Mouse (Mus musculus) heart, embryonic 12.5 days (tissue): ENCODE measurements around the gene Akt1. TPM values are rescaled to one million over a fixed set of nuclear protein-coding genes. Genes with fewer than 3 reads are reported as not detected.
A peak's percentile ranks its signal among the peaks of the same experiment; 100 is the strongest.

Experiments
- ATAC-seq: fragments of 200-750 bp; cut with Nextera tagmentation; 2 replicates; pipeline ENCODE4 v1.8.0; 2017; ENCODE audit warnings: moderate TSS enrichment, moderate library complexity; ENCODE audit not compliant: insufficient number of reproducible peaks, low FRiP score
- H3K27ac ChIP-seq: fragments of 300-500 bp; sonication (generic); 2 replicates; pipeline ENCODE4 v1.5.1; 2016; ENCODE audit warnings: mild to moderate bottlenecking, moderate library complexity; ENCODE audit not compliant: poor library complexity, severe bottlenecking
- H3K27me3 ChIP-seq: fragments of 300-500 bp; sonication (generic); replicated peaks from 2 replicates; pipeline ENCODE4 v1.6.1; 2016; ENCODE audit warnings: mild to moderate bottlenecking, moderate library complexity
- H3K36me3 ChIP-seq: fragments of 300-500 bp; sonication (generic); 2 replicates; pipeline ENCODE4 v1.6.1; 2016; ENCODE audit warnings: mild to moderate bottlenecking, moderate library complexity
- H3K4me1 ChIP-seq: fragments of 300-500 bp; sonication (generic); replicated peaks from 2 replicates; pipeline ENCODE4 v1.6.1; 2016; ENCODE audit warnings: mild to moderate bottlenecking
- H3K4me2 ChIP-seq: fragments of 300-500 bp; sonication (generic); 2 replicates; pipeline ENCODE4 v1.6.1; 2016; ENCODE audit warnings: mild to moderate bottlenecking, moderate library complexity
- H3K4me3 ChIP-seq: fragments of 300-500 bp; sonication (generic); 2 replicates; pipeline ENCODE4 v1.5.1; 2016; ENCODE audit warnings: mild to moderate bottlenecking
- H3K9ac ChIP-seq: fragments of 300-500 bp; sonication (generic); 2 replicates; pipeline ENCODE4 v1.6.1; 2016; ENCODE audit warnings: mild to moderate bottlenecking, moderate library complexity
- H3K9me3 ChIP-seq: fragments of 300-500 bp; sonication (generic); replicated peaks from 2 replicates; pipeline ENCODE4 v1.6.1; 2016; ENCODE audit warnings: mild to moderate bottlenecking, moderate library complexity
- WGBS: fragments of 180-500 bp; shearing (Covaris S2); methylation state at CpG from one replicate; pipeline ENCODE4 v1.1.7; 2016; 5-methylcytosine and 5-hydroxymethylcytosine counted together
- polyA plus RNA-seq: library from polyadenylated mRNA; unstranded; fragments of >200 nt; fragmentation: Nextera tagmentation; extraction: Ambion mirVana; gene quantifications from 2 replicates; pipeline ENCODE4 v1.2.1, GENCODE M21; 2016

The Akt1 gene
- polyA plus RNA-seq, 1 experiment from 2014 or later = 184 TPM

- peak overlapping the region; percentile 24; the same call in 1 of the 2 replicates for H3K27ac ChIP-seq
Observed at GRCm38 (mm10) chr12:112658619-112659018, 16.1 kb downstream of the Akt1 start.

GRCm38 (mm10) chr12:112654076-112654475 is 20.6 kb downstream of the Akt1 start:
- Histone ChIP-seq H3K9ac (peak overlapping the region; percentile 41; the same call in 1 of the 2 replicates), H3K9me3 (no peaks in the 10 kb centered on the region), H3K4me1 (peaks cover 35% of the 10 kb centered on the region), H3K27me3 (no peaks in the 10 kb centered on the region), H3K27ac (peak overlapping the region; percentile 77), H3K4me2 (peak overlapping the region; percentile 31; the same call in 1 of the 2 replicates), H3K4me3 (no peak overlapping the region), H3K36me3 (peaks cover 98% of the 10 kb centered on the region)
- WGBS = 86% methylated on average over 5 of the region's 5 CpGs
- no peak for ATAC-seq

More at GRCm38 (mm10) chr12:112658619-112659018, 16.1 kb downstream of the Akt1 start:
- WGBS = 89% methylated on average over 7 of the region's 7 CpGs
- H3K4me1 ChIP-seq = peaks cover 77% of the 10 kb centered on the region
- H3K4me3 ChIP-seq = no peak overlapping the region
- H3K4me2 ChIP-seq = no peak overlapping the region
- H3K9me3 ChIP-seq = no peaks in the 10 kb centered on the region
- no peak overlapping the region; the same call in 1 of the 2 replicates for H3K9ac ChIP-seq
- no peak for ATAC-seq
- peaks cover 92% of the 10 kb centered on the region for H3K36me3 ChIP-seq
- no peaks in the 10 kb centered on the region for H3K27me3 ChIP-seq

DNA sequence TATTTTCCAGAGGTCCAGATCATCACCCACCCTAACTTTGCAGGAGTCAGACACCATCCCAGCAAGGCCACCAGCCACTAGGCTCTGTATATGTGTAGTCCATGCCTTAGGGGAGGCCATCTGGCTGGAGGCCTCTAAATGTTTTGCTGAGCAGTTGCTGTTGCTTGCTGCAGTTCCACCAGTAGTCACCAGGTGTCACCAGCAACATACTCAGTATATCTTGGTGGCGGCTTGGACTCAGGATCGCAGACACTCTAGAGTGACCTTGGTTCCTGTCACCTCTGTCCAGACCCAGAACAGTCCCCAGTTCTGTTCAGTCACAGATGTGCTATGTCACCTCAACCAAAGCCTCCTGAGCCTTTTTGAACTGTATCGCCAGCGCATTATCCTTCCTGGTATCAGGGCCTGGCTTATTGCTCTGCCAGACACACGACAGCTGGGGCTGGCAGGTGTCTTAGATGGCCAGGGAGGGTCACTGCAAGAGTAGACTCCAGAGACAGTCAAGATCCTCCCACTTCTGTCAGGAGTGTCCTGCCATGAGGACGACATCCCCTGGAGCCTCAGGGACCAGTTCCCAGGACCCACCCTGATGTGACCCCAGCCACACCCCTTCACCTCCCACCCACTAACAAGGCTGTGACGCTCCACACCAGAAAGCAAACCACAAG is 21.4 kb downstream of the Akt1 start:
- H3K27ac ChIP-seq = peak overlapping the region; percentile 77
- peaks cover 28% of the 10 kb centered on the region for H3K4me1 ChIP-seq
- H3K9me3 ChIP-seq = no peaks in the 10 kb centered on the region
- no peak overlapping the region for H3K4me3 ChIP-seq
- H3K27me3 ChIP-seq = no peaks in the 10 kb centered on the region
- H3K9ac ChIP-seq = no peak overlapping the region
- peak; percentile 71 for ATAC-seq
- no peak overlapping the region; the same call in 1 of the 2 replicates for H3K4me2 ChIP-seq
- 37% methylated on average over 7 of the region's 7 CpGs for WGBS
- peaks cover 98% of the 10 kb centered on the region for H3K36me3 ChIP-seq

DNA sequence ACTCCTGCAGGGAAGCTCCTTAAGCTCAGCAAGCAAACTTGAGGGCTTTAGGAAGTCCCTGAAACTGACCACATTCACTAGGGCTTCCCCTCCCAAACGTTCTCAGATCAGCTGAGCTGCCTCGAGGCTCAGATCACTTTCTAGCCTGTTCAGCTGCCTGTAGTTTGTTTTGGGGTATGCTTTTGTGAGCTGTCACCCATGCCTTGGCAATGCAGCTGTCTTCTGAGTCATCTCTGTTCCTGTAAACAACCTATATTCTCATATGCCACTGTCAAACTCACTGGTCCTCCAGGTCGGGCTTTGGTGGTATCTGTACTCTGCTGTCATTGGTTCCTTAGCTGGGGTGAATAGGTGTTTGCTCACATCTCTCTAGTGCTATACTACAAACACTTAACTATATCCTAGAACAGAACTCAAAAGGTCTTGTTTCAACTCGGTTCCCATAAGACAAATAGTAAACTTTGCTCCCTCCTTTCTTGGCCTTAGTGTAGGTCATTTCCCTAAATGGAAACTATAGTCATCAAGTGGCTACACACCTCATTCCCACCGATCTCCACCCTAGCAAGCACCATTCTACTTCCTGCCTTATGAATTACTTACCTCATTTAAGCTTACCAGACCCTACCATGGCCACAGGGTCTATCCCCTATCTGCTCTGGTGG is 22.8 kb downstream of the Akt1 start:
- no peaks in the 10 kb centered on the region for H3K27me3 ChIP-seq
- H3K4me2 ChIP-seq = no peak overlapping the region
- no peak overlapping the region for H3K4me3 ChIP-seq
- H3K4me1 ChIP-seq = peaks cover 28% of the 10 kb centered on the region
- 77% methylated on average over 5 of the region's 5 CpGs for WGBS
- no peak overlapping the region for H3K27ac ChIP-seq
- no peaks in the 10 kb centered on the region for H3K9me3 ChIP-seq
- ATAC-seq = no peak
- H3K9ac ChIP-seq = no peak overlapping the region
- peaks cover 96% of the 10 kb centered on the region for H3K36me3 ChIP-seq

DNA sequence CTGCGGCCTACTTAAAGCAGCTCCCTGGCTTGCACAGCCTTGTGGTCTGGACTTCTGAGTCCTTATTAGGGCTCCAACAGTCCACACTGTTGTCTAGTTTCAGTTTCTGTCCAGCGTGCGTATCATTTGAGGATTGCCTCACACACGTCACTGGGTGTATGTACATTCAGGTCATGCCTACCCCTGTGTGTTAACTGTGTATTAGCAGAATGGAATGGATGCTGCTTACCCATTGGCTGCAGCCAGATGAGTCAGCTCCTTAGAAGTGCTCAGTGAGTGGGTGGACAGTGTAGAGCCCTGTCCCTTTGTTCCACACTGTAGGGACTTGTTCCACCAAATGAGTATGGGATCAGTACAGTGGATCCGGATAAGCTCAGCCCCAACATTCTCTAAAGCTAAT is 26.6 kb downstream of the Akt1 start:
- Histone ChIP-seq H3K36me3 (peaks cover 59% of the 10 kb centered on the region), H3K9ac (no peak overlapping the region), H3K9me3 (no peaks in the 10 kb centered on the region), H3K4me1 (peaks cover 16% of the 10 kb centered on the region), H3K4me3 (no peak overlapping the region), H3K27me3 (no peaks in the 10 kb centered on the region), H3K4me2 (no peak overlapping the region), H3K27ac (no peak overlapping the region)
- no peak for ATAC-seq
- WGBS = 94% methylated on average over 5 of the region's 5 CpGs

GRCm38 (mm10) chr12:112646139-112646538 is 28.5 kb downstream of the Akt1 start:
- no peak for ATAC-seq
- Histone ChIP-seq H3K9me3 (no peaks in the 10 kb centered on the region), H3K27ac (no peak overlapping the region), H3K27me3 (no peaks in the 10 kb centered on the region), H3K36me3 (peaks cover 40% of the 10 kb centered on the region), H3K9ac (peak overlapping the region; percentile 86), H3K4me1 (peaks cover 16% of the 10 kb centered on the region), H3K4me3 (peak overlapping the region; percentile 64), H3K4me2 (peak overlapping the region; percentile 83)
- WGBS = 63% methylated on average over 6 of the region's 6 CpGs

DNA sequence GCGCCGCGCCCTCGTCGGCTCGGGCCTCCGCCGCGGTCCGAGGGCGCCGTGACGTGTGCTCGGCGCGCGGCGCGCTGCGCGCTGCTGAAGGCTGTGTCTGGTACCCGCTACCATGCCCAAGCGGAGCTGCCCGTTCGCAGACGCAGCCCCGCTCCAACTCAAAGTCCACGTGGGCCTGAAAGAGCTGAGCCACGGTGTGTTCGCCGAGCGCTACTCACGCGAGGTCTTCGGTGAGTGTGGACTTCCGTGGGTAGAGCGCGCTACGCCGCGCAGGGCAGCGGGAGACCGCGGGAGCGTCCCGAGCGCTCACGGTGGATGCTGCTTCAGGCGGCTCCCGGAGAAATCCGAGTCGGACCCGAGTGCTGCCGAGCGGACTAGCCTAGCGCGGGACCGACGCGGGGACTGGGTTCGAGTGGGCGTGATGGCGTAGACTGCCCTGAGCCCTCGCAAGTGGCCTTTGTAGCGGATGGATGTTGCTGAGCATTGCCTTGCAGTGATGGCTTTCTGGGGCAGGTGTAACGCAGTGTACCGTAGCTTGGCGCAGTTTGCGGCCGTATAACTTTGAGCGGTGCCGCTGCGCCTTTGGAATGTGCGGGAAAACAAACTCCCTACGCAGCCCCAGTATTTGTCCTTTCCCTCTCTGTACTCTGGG is 29.7 kb downstream of the Akt1 start:
- H3K27ac ChIP-seq = peak overlapping the region; percentile 84
- peaks cover 16% of the 10 kb centered on the region for H3K4me1 ChIP-seq
- peak overlapping the region; percentile 83 for H3K4me2 ChIP-seq
- ATAC-seq = peak; percentile 26
- H3K36me3 ChIP-seq = peaks cover 37% of the 10 kb centered on the region
- no peaks in the 10 kb centered on the region for H3K9me3 ChIP-seq
- no peaks in the 10 kb centered on the region for H3K27me3 ChIP-seq
- WGBS = under 1% methylated on average over 75 of the region's 75 CpGs
- H3K9ac ChIP-seq = peak overlapping the region; percentile 86
- H3K4me3 ChIP-seq = peak overlapping the region; percentile 64

DNA sequence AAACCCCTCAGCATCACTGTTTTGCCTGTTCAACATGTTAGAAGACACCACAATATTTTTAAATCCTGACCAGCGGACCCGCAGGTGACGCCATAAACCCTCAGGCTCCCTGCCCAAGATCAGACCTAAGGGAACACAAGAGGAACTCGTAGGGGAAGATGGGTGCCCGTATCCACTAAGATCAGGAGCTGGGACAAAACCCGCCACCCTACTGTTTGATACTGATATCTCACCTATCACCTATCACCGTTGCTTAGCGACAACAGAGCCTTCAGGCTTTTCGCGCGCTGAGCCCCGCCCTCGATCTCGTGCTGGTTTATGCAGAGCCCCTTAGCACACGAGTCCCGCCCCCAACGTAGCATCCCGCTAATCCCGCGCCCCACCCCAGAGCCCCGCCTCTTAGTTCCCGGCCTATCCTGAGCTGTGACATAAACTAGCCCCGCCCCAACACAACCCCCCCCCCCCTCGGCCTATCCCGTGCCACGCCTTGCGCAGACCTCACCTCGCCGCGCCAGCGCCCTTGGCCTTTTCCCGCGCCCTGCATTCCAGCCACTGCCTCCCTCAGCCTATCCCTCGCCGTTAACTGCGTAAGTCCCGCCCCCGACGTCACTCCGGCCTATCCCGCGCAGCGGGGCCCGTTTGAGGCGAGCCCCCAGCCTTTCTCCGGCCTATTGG is 30.4 kb downstream of the Akt1 start, which contains the start of gene Siva1:
Siva1 (plus strand) TSS at position 500 of the 675 bp plus-strand sequence.
- Histone ChIP-seq H3K4me2 (peak within 1 kb of the TSS; percentile 83), H3K27me3 (no peaks in the 10 kb centered on the region), H3K36me3 (peaks cover 37% of the 10 kb centered on the region), H3K9me3 (no peaks in the 10 kb centered on the region), H3K9ac (peak within 1 kb of the TSS; percentile 86), H3K27ac (peak within 1 kb of the TSS; percentile 84), H3K4me3 (peak within 1 kb of the TSS; percentile 64), H3K4me1 (peaks cover 16% of the 10 kb centered on the region)
- WGBS = 3% methylated on average over 45 of the region's 46 CpGs
- peak; percentile 96 for ATAC-seq

DNA sequence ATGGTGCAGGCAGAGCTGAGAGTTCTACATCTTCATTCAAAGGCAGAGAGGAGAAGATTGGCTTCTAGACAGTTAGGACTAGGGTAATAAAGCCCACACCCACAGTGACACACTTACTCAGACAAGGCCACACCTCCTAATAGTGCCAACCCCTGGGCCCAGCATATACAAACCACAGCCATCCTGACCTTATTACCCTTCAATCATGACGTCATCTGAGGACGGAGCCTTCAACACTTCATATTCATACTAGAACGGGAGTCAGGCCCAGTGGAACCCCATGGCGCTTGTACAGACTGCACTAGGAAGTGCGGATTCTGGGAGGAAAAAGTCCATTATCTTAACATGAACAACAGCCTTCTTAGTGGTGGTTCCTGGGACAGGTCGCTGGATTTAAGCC is 31.6 kb downstream of the Akt1 start:
- Histone ChIP-seq H3K4me2 (no peak overlapping the region), H3K9ac (no peak overlapping the region), H3K27ac (no peak overlapping the region), H3K36me3 (peaks cover 26% of the 10 kb centered on the region), H3K27me3 (no peaks in the 10 kb centered on the region), H3K4me3 (no peak overlapping the region), H3K4me1 (peaks cover 16% of the 10 kb centered on the region), H3K9me3 (no peaks in the 10 kb centered on the region)
- ATAC-seq = no peak
- 89% methylated on average over 6 of the region's 6 CpGs for WGBS

- Histone ChIP-seq H3K4me3 (no peak overlapping the region), H3K4me2 (no peak overlapping the region), H3K4me1 (no peaks in the 10 kb centered on the region), H3K36me3 (peaks cover 27% of the 10 kb centered on the region), H3K9ac (no peak overlapping the region), H3K27me3 (no peaks in the 10 kb centered on the region), H3K27ac (no peak overlapping the region), H3K9me3 (no peaks in the 10 kb centered on the region)
- no peak for ATAC-seq
- WGBS = 83% methylated on average over 10 of the region's 10 CpGs
Observed at GRCm38 (mm10) chr12:112639526-112639925, 35.2 kb downstream of the Akt1 start.

DNA sequence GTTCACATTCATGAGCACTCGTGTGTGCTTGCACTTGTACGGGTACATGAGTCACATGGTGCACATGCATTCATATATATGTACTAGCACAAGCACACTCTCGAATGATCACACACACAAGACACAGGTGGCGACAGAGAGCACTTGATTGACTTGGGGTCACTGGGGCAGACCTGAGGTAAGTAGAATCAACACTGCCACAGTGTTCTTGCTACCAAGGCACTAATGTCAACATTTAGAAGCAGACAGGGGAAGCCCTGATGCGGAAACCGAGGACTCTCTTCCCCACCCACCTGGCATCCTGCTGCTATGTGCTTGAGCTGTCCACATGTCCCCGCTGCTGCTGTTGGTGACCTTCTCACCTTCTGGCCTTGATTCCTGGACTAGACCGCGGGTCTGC is 41.0 kb downstream of the Akt1 start:
- H3K4me2 ChIP-seq = no peak overlapping the region
- H3K9me3 ChIP-seq = no peaks in the 10 kb centered on the region
- 70% methylated on average over 9 of the region's 9 CpGs for WGBS
- H3K9ac ChIP-seq = no peak overlapping the region
- no peak overlapping the region for H3K27ac ChIP-seq
- ATAC-seq = no peak
- H3K4me1 ChIP-seq = peaks cover 27% of the 10 kb centered on the region
- no peak overlapping the region for H3K4me3 ChIP-seq
- peaks cover 30% of the 10 kb centered on the region for H3K36me3 ChIP-seq
- H3K27me3 ChIP-seq = no peaks in the 10 kb centered on the region
